Mouse (Mus musculus) heart, postnatal 0 days (tissue): ENCODE measurements around the gene Xrcc6.

Experiments
- CTCF ChIP-seq: IDR thresholded peaks from 2 replicates; pipeline ENCODE4 v1.5.1; 2016; ENCODE audit warnings: antibody characterized with exemption, control low read depth, low read depth
- EP300 ChIP-seq: IDR thresholded peaks from 2 replicates; pipeline ENCODE4 v1.6.1; 2016; ENCODE audit warnings: antibody characterized with exemption, low read depth

GRCm38 (mm10) chr15:81990549-81990948 is 2.9 kb downstream of the Xrcc6 start:
- no peak for TF ChIP-seq CTCF
- no peak for TF ChIP-seq EP300
